Mouse (Mus musculus) heart, embryonic 16.5 days (tissue): Measurements from ENCODE around the gene Cfap126. TPM values are rescaled to one million over a fixed set of nuclear protein-coding genes. Genes with fewer than 3 reads are reported as not detected.
"Not testable (repeated sequence)": the region's sequence is repeated elsewhere in the genome, so short reads cannot be mapped to it uniquely, and the experiment has no call there.

Experiments used
- ATAC-seq: fragments of 200-750 bp; cut with Nextera tagmentation; replicated peaks from 2 replicates; pipeline ENCODE4 v1.8.0; 2017; ENCODE audit warnings: moderate number of reproducible peaks; ENCODE audit not compliant: insufficient read depth, low FRiP score; ENCODE audit errors: extremely low read depth
- H3K27ac ChIP-seq: fragments of 300-500 bp; sonication (generic); 2 replicates; pipeline ENCODE4 v1.5.1; 2014; ENCODE audit warnings: mild to moderate bottlenecking, low read length, control low read depth, moderate library complexity
- H3K27me3 ChIP-seq: fragments of 300-500 bp; sonication (generic); 2 replicates; pipeline ENCODE4 v1.6.1; 2014; ENCODE audit warnings: low read length, mixed read lengths; ENCODE audit not compliant: control insufficient read depth, insufficient read depth
- H3K36me3 ChIP-seq: fragments of 300-500 bp; sonication (generic); 2 replicates; pipeline ENCODE4 v1.6.1; 2014; ENCODE audit not compliant: control insufficient read depth, insufficient read depth
- H3K4me1 ChIP-seq: fragments of 300-500 bp; sonication (generic); 2 replicates; pipeline ENCODE4 v1.6.1; 2014; ENCODE audit warnings: low read length, mixed read lengths; ENCODE audit not compliant: control insufficient read depth, insufficient read depth
- H3K4me2 ChIP-seq: fragments of 300-500 bp; sonication (generic); 2 replicates; pipeline ENCODE4 v1.6.1; 2014; ENCODE audit warnings: low read depth, mild to moderate bottlenecking, control low read depth, low read length
- H3K4me3 ChIP-seq: fragments of 300-500 bp; sonication (generic); 2 replicates; pipeline ENCODE4 v1.5.1; 2014; ENCODE audit warnings: mild to moderate bottlenecking, control low read depth, low read length
- H3K9ac ChIP-seq: fragments of 300-500 bp; sonication (generic); 2 replicates; pipeline ENCODE4 v1.6.1; 2014; ENCODE audit warnings: low read length, control low read depth
- H3K9me3 ChIP-seq: fragments of 300-500 bp; sonication (generic); replicated peaks from 2 replicates; pipeline ENCODE4 v1.6.1; 2016; ENCODE audit warnings: low read length; ENCODE audit not compliant: control insufficient read depth
- WGBS: fragments of 180-500 bp; shearing (Covaris S2); extraction: QIAGEN DNeasy Blood & Tissue Kit; methylation state at CpG from one replicate; pipeline ENCODE4 v1.1.7; 2014; 5-methylcytosine and 5-hydroxymethylcytosine counted together
- polyA plus RNA-seq: library from polyadenylated mRNA; unstranded; fragments of >200 nt; fragmentation: Nextera tagmentation; extraction: Ambion mirVana; gene quantifications from 2 replicates; pipeline ENCODE4 v1.2.1, GENCODE M21; 2015

Gene Cfap126
- polyA plus RNA-seq, 1 experiment from 2014 or later = 2.9 TPM

DNA sequence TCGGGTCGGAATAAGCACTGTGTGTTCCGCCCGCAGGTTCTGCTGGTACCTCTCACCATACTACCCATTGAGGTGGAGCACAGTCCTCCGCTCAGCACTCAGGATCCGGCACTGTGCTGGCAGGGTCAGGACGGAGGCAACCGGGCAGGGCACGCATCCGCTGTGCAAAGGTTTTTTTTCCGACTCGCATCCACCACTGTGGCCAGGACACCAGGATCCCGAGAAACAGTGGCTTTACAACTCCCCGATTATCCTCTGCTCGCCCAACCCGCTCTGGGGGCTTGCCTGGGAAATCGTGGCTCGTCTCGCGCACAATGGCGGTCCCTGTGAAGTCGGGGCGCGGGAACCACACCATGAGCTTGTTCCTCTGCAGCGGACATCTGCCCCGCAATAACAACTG lies 28.0 kb upstream of the Cfap126 start:
- Histone ChIP-seq H3K27me3 (peaks cover 15% of the 10 kb centered on the region), H3K4me2 (peak overlapping the region; percentile 64), H3K9me3 (no peaks in the 10 kb centered on the region), H3K27ac (no peak overlapping the region), H3K9ac (peak overlapping the region; percentile 44), H3K4me1 (no peaks in the 10 kb centered on the region), H3K36me3 (no peaks in the 10 kb centered on the region), H3K4me3 (peak overlapping the region; percentile 52)
- under 1% methylated on average over 26 of the region's 26 CpGs for WGBS
- no peak for ATAC-seq

GRCm38 (mm10) chr1:171088237-171088869 lies 25.4 kb upstream of the Cfap126 start:
- not testable (repeated sequence) for H3K9ac ChIP-seq, ATAC-seq
- 5% methylated on average over 10 of the region's 10 CpGs for WGBS

DNA sequence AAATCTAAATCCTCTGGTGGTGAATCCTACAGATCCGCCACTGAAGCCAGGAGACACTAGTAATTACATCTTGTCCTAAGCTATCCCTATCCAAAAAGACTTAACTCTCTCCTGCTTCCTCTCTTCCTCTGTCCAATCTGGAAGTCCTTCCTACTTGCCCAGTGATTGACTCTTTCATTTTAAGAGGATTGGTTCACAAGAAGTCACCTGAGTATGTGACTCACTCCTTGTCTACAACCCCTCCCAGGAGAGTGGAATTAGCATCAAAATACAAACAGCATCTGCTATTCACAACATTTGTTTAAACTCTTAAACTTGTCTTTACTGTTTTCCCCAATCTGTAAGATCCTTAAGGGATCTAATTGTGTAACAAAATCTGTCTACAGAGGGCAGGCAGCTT lies 23.8 kb upstream of the Cfap126 start:
- WGBS = 92% methylated on average over 1 of the region's 1 CpGs
- Histone ChIP-seq H3K27ac (no peak overlapping the region), H3K27me3 (peaks cover 11% of the 10 kb centered on the region), H3K9ac (no peak overlapping the region), H3K36me3 (no peaks in the 10 kb centered on the region), H3K4me3 (no peak overlapping the region), H3K4me1 (no peaks in the 10 kb centered on the region), H3K4me2 (no peak overlapping the region), H3K9me3 (peaks cover 2% of the 10 kb centered on the region; the same call in 1 of the 2 replicates)
- no peak for ATAC-seq

More at GRCm38 (mm10) chr1:171088237-171088869, 25.4 kb upstream of the Cfap126 start:
- H3K9me3 ChIP-seq, H3K27ac ChIP-seq, H3K4me1 ChIP-seq, H3K36me3 ChIP-seq: not testable (repeated sequence)
- H3K27me3 ChIP-seq = peaks cover 11% of the 10 kb centered on the region
- H3K4me2 ChIP-seq = peak overlapping the region; percentile 13
- H3K4me3 ChIP-seq = 0 out of 2 replicates have a peak overlapping the region, but pooled peaks have one; percentile 4

DNA sequence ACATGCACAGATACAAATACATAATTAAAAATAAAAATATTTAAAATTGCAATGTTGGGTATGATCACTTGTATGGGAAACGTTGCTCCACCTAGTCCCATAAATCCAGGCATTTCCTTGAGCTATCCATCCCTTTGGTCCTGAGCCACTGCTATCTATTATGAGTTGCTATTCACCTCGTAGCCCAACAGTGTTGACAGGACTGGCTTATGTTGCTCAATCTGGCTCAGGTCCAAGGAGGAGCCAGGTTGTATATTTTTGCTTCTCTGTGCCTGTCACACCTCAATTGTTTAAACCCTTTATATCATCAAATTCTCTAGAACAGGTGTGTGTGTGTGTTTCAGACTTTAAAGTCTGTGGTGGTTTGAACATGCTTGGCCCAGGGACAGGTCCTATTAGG lies 23.0 kb upstream of the Cfap126 start:
- Histone ChIP-seq H3K4me2 (no peak overlapping the region), H3K27me3 (peaks cover 11% of the 10 kb centered on the region), H3K4me3 (no peak overlapping the region), H3K9ac (no peak overlapping the region), H3K4me1 (no peaks in the 10 kb centered on the region), H3K9me3 (peaks cover 2% of the 10 kb centered on the region; the same call in 1 of the 2 replicates), H3K36me3 (no peaks in the 10 kb centered on the region), H3K27ac (no peak overlapping the region)
- WGBS = 38% methylated on average over 2 of the region's 2 CpGs
- ATAC-seq = no peak

- Histone ChIP-seq H3K4me2 (no peak overlapping the region), H3K9me3 (peaks cover 2% of the 10 kb centered on the region; the same call in 1 of the 2 replicates), H3K9ac (no peak overlapping the region), H3K27ac (no peak overlapping the region), H3K27me3 (no peaks in the 10 kb centered on the region), H3K36me3 (no peaks in the 10 kb centered on the region), H3K4me3 (no peak overlapping the region), H3K4me1 (peaks cover 4% of the 10 kb centered on the region)
- ATAC-seq = no peak
- 41% methylated on average over 4 of the region's 4 CpGs for WGBS
Observed at GRCm38 (mm10) chr1:171094424-171094823, 19.3 kb upstream of the Cfap126 start.

- WGBS = 21% methylated on average over 10 of the region's 10 CpGs
- no peak for ATAC-seq
- Histone ChIP-seq H3K36me3 (no peaks in the 10 kb centered on the region), H3K9me3 (peaks cover 2% of the 10 kb centered on the region; the same call in 1 of the 2 replicates), H3K9ac (no peak overlapping the region), H3K27ac (no peak overlapping the region), H3K4me3 (0 out of 2 replicates have a peak overlapping the region, but pooled peaks have one; percentile 2), H3K4me1 (peaks cover 4% of the 10 kb centered on the region), H3K27me3 (no peaks in the 10 kb centered on the region), H3K4me2 (peak overlapping the region; percentile 41)
Observed at GRCm38 (mm10) chr1:171096110-171096964, 17.4 kb upstream of the Cfap126 start.

DNA sequence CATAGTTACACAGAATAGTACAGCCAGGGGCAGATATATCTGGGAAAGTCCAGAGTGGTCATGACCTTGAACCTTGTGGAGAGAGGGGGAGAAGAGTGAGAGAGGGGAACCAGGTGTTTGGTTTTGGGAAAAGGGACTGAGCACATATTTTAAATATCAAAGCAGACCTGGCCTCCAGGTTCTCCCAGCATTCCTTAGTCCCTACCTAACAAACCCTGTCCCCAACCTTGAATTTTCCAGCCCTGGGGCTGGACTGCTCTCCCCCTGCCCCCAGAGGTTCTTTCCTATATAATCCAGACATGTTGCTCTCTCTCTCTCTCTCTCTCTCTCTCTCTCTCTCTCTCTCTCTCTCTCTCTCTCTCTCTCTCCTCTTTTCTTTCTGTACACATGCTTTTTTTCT lies 16.6 kb upstream of the Cfap126 start:
- no peaks in the 10 kb centered on the region for H3K9me3 ChIP-seq
- H3K9ac ChIP-seq = no peak overlapping the region
- no peak overlapping the region for H3K4me2 ChIP-seq
- H3K36me3 ChIP-seq = no peaks in the 10 kb centered on the region
- no peak overlapping the region for H3K27ac ChIP-seq
- ATAC-seq = no peak
- no peak overlapping the region for H3K4me3 ChIP-seq
- peaks cover 4% of the 10 kb centered on the region for H3K4me1 ChIP-seq
- H3K27me3 ChIP-seq = no peaks in the 10 kb centered on the region

DNA sequence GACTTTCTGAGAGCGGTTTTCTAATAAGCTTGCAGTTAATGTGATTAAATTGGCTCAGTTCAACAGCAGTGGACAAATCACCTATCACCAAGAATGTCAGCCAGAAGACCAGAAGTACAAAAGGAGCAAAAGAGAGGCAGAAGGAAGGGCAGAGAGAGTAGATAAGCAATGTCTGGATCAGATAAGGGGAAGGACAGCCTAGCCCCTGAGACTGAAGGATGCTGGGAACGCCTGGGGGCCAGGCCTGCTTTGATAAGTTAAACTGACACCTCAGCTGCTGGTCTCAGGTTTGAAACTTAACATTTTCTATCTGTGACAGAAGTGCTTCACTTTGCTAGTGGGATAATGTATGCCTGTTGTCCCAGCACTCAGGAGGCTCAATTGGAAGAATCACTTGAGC lies 16.1 kb upstream of the Cfap126 start:
- Histone ChIP-seq H3K36me3 (no peaks in the 10 kb centered on the region), H3K9me3 (no peaks in the 10 kb centered on the region), H3K27ac (no peak overlapping the region), H3K27me3 (no peaks in the 10 kb centered on the region), H3K4me3 (no peak overlapping the region), H3K4me1 (peaks cover 4% of the 10 kb centered on the region), H3K9ac (no peak overlapping the region), H3K4me2 (no peak overlapping the region)
- no peak for ATAC-seq
- WGBS = 25% methylated on average over 2 of the region's 2 CpGs

- Histone ChIP-seq H3K36me3 (no peaks in the 10 kb centered on the region), H3K4me2 (no peak overlapping the region), H3K27me3 (no peaks in the 10 kb centered on the region), H3K9ac (no peak overlapping the region), H3K4me3 (no peak overlapping the region), H3K4me1 (peaks cover 8% of the 10 kb centered on the region), H3K9me3 (no peaks in the 10 kb centered on the region), H3K27ac (no peak overlapping the region)
- 48% methylated on average over 2 of the region's 2 CpGs for WGBS
- ATAC-seq = no peak
Observed at GRCm38 (mm10) chr1:171101033-171101432, 12.7 kb upstream of the Cfap126 start.
